Mouse (Mus musculus) midbrain, embryonic 14.5 days (tissue): ENCODE measurements around the gene Bysl. TPM values are rescaled to one million over a fixed set of nuclear protein-coding genes. Genes with fewer than 3 reads are reported as not detected.
"Not testable (repeated sequence)": the region's sequence is repeated elsewhere in the genome, so short reads cannot be mapped to it uniquely, and the experiment has no call there.

Experiments used
- ATAC-seq: fragments of 200-750 bp; cut with Nextera tagmentation; 2 replicates; pipeline ENCODE4 v1.8.0; 2017; ENCODE audit warnings: moderate number of reproducible peaks, moderate library complexity; ENCODE audit not compliant: low FRiP score, low TSS enrichment
- DNase-seq: peaks from one replicate; pipeline ENCODE4 v3.0.0-alpha.2; 2015
- H3K27ac ChIP-seq: fragments of 300-500 bp; sonication (generic); replicated peaks from 2 replicates; pipeline ENCODE4 v1.5.1; 2014; ENCODE audit warnings: mild to moderate bottlenecking, low read depth, low read length, moderate library complexity
- H3K27me3 ChIP-seq: fragments of 300-500 bp; sonication (generic); 2 replicates; pipeline ENCODE4 v1.6.1; 2014; ENCODE audit warnings: low read length, control low read depth, mixed read lengths; ENCODE audit not compliant: control insufficient read depth, insufficient read depth
- H3K36me3 ChIP-seq: fragments of 300-500 bp; sonication (generic); 2 replicates; pipeline ENCODE4 v1.6.1; 2014; ENCODE audit warnings: low read length, control low read depth; ENCODE audit not compliant: control insufficient read depth, insufficient read depth
- H3K4me1 ChIP-seq: fragments of 300-500 bp; sonication (generic); 2 replicates; pipeline ENCODE4 v1.6.1; 2014; ENCODE audit warnings: mild to moderate bottlenecking, antibody characterized with exemption, low read length, control low read depth; ENCODE audit not compliant: control insufficient read depth, insufficient read depth
- H3K4me2 ChIP-seq: fragments of 300-500 bp; sonication (generic); 2 replicates; pipeline ENCODE4 v1.6.1; 2014; ENCODE audit warnings: mild to moderate bottlenecking, low read length, moderate library complexity
- H3K4me3 ChIP-seq: fragments of 300-500 bp; sonication (generic); replicated peaks from 2 replicates; pipeline ENCODE4 v1.5.1; 2014; ENCODE audit warnings: low read depth, low read length
- H3K9ac ChIP-seq: fragments of 300-500 bp; sonication (generic); replicated peaks from 2 replicates; pipeline ENCODE4 v1.6.1; 2014; ENCODE audit warnings: mild to moderate bottlenecking, low read length, moderate library complexity
- H3K9me3 ChIP-seq: fragments of 300-500 bp; sonication (generic); 2 replicates; pipeline ENCODE4 v1.6.1; 2016; ENCODE audit warnings: low read length, control low read depth, mixed read lengths; ENCODE audit not compliant: control insufficient read depth
- WGBS: fragments of 180-500 bp; shearing (Covaris S2); extraction: QIAGEN DNeasy Blood & Tissue Kit; methylation state at CpG from one replicate; pipeline ENCODE4 v1.1.7; 2014; 5-methylcytosine and 5-hydroxymethylcytosine counted together
- polyA plus RNA-seq: library from polyadenylated mRNA; unstranded; fragments of >200 nt; fragmentation: Nextera tagmentation; extraction: Ambion mirVana; gene quantifications from 2 replicates; pipeline ENCODE4 v1.2.1, GENCODE M21; 2014

Gene Bysl
- polyA plus RNA-seq: 32.0 and 33.2 TPM in 2 replicates

- Histone ChIP-seq H3K4me1 (peaks cover 23% of the 10 kb centered on the region), H3K27me3 (no peaks in the 10 kb centered on the region), H3K36me3 (peaks cover 29% of the 10 kb centered on the region), H3K4me2 (peak within 1 kb of the TSS; percentile 91), H3K9me3 (no peaks in the 10 kb centered on the region), H3K4me3 (peak within 1 kb of the TSS; percentile 87), H3K27ac (peak within 1 kb of the TSS; percentile 79), H3K9ac (peak within 1 kb of the TSS; percentile 75)
- ATAC-seq: peak; percentile 95
- WGBS: under 1% methylated on average over 59 of the region's 59 CpGs
- peak; percentile 99 for DNase-seq
These were observed at the start of gene Bysl, which contains the start of the genes Med20 and Gm20517 for GRCm38 (mm10) chr17:47610849-47611660. TSS of gene Bysl (minus strand) at chr17:47611492. TSS of gene Med20 (plus strand) at chr17:47611582. TSS of gene Gm20517 (plus strand) at chr17:47611589.

GRCm38 (mm10) chr17:47658741-47659243, 47.5 kb upstream of the Bysl start:
- peaks cover 18% of the 10 kb centered on the region; the same call in 1 of the 2 replicates for H3K36me3 ChIP-seq
- no peak overlapping the region for H3K27ac ChIP-seq
- no peaks in the 10 kb centered on the region for H3K27me3 ChIP-seq
- 90% methylated on average over 3 of the region's 3 CpGs for WGBS
- H3K4me1 ChIP-seq: no peaks in the 10 kb centered on the region
- H3K9me3 ChIP-seq: no peaks in the 10 kb centered on the region
- no peak for DNase-seq
- no peak overlapping the region for H3K9ac ChIP-seq
- H3K4me2 ChIP-seq: no peak overlapping the region
- no peak for ATAC-seq
- no peak overlapping the region for H3K4me3 ChIP-seq

- H3K9me3 ChIP-seq: no peaks in the 10 kb centered on the region
- 91% methylated on average over 4 of the region's 4 CpGs for WGBS
- H3K27ac ChIP-seq: no peak overlapping the region
- no peak overlapping the region for H3K4me3 ChIP-seq
- ATAC-seq (no peak), DNase-seq (no peak)
- H3K4me1 ChIP-seq: no peaks in the 10 kb centered on the region
- H3K27me3 ChIP-seq: no peaks in the 10 kb centered on the region
- no peak overlapping the region for H3K4me2 ChIP-seq
- H3K36me3 ChIP-seq: peaks cover 25% of the 10 kb centered on the region; the same call in 1 of the 2 replicates
- H3K9ac ChIP-seq: no peak overlapping the region
These were observed 46.6 kb upstream of the Bysl start for GRCm38 (mm10) chr17:47657901-47658300.

GRCm38 (mm10) chr17:47655697-47656096, 44.4 kb upstream of the Bysl start:
- Histone ChIP-seq H3K9ac (no peak overlapping the region), H3K9me3 (no peaks in the 10 kb centered on the region), H3K4me3 (no peak overlapping the region), H3K4me1 (no peaks in the 10 kb centered on the region), H3K27ac (no peak overlapping the region), H3K27me3 (no peaks in the 10 kb centered on the region), H3K4me2 (no peak overlapping the region), H3K36me3 (peaks cover 27% of the 10 kb centered on the region; the same call in 1 of the 2 replicates)
- DNase-seq: no peak
- WGBS: 91% methylated on average over 5 of the region's 5 CpGs
- no peak for ATAC-seq

GRCm38 (mm10) chr17:47654346-47654745, 43.1 kb upstream of the Bysl start:
- not testable (repeated sequence) for H3K9ac ChIP-seq, H3K27ac ChIP-seq, DNase-seq, H3K9me3 ChIP-seq, H3K4me3 ChIP-seq, H3K4me2 ChIP-seq, H3K27me3 ChIP-seq, H3K4me1 ChIP-seq, ATAC-seq
- H3K36me3 ChIP-seq: peaks cover 28% of the 10 kb centered on the region
- whole genome bisulfite sequencing: 96% methylated on average over 8 of the region's 8 CpGs

GRCm38 (mm10) chr17:47651953-47652352, 40.7 kb upstream of the Bysl start:
- H3K4me1 ChIP-seq: no peaks in the 10 kb centered on the region
- WGBS: 62% methylated on average over 2 of the region's 2 CpGs
- no peak for DNase-seq
- H3K4me3 ChIP-seq: no peak overlapping the region
- no peaks in the 10 kb centered on the region for H3K9me3 ChIP-seq
- peaks cover 26% of the 10 kb centered on the region; the same call in 1 of the 2 replicates for H3K36me3 ChIP-seq
- H3K27me3 ChIP-seq: no peaks in the 10 kb centered on the region
- no peak overlapping the region for H3K4me2 ChIP-seq
- ATAC-seq: no peak
- no peak overlapping the region for H3K9ac ChIP-seq
- no peak overlapping the region for H3K27ac ChIP-seq

GRCm38 (mm10) chr17:47648966-47649365, 37.7 kb upstream of the Bysl start:
- no peaks in the 10 kb centered on the region for H3K27me3 ChIP-seq
- no peak overlapping the region for H3K4me3 ChIP-seq
- H3K27ac ChIP-seq: no peak overlapping the region
- 33% methylated on average over 4 of the region's 4 CpGs for WGBS
- no peaks in the 10 kb centered on the region for H3K4me1 ChIP-seq
- DNase-seq: no peak
- no peak for ATAC-seq
- no peak overlapping the region for H3K4me2 ChIP-seq
- H3K36me3 ChIP-seq: peaks cover 18% of the 10 kb centered on the region; the same call in 1 of the 2 replicates
- no peak overlapping the region for H3K9ac ChIP-seq
- H3K9me3 ChIP-seq: no peaks in the 10 kb centered on the region

GRCm38 (mm10) chr17:47646683-47647082, 35.4 kb upstream of the Bysl start:
- Histone ChIP-seq H3K9me3 (no peaks in the 10 kb centered on the region), H3K9ac (no peak overlapping the region), H3K36me3 (peaks cover 11% of the 10 kb centered on the region; the same call in 1 of the 2 replicates), H3K27ac (no peak overlapping the region), H3K4me1 (no peaks in the 10 kb centered on the region), H3K27me3 (no peaks in the 10 kb centered on the region), H3K4me2 (no peak overlapping the region), H3K4me3 (no peak overlapping the region)
- peak; percentile 65 for DNase-seq
- WGBS: 72% methylated on average over 1 of the region's 1 CpGs
- no peak for ATAC-seq
